Mouse (Mus musculus) heart, postnatal 25 days (tissue): ENCODE results near the gene Lpgat1. TPM values are rescaled to one million over a fixed set of nuclear protein-coding genes. Genes with fewer than 3 reads are reported as not detected.

Source experiments
- DNase-seq: peaks from one replicate; pipeline ENCODE4 v3.0.0; 2022; ENCODE audit warnings: low spot score
- intact Hi-C: fragments of 180-260 bp; cut with DNase I; formaldehyde crosslinking; loops from one replicate; pipeline ENCODE4 v1.15.1; 2025
- total RNA-seq, 2 experiments: library from RNA; stranded (reverse); gene quantifications; 2 replicates each; pipeline ENCODE4 v1.2.3; 2021

The Lpgat1 gene
- 10 to 100 TPM; 88.1 to 99.8 TPM for total RNA-seq

DNA sequence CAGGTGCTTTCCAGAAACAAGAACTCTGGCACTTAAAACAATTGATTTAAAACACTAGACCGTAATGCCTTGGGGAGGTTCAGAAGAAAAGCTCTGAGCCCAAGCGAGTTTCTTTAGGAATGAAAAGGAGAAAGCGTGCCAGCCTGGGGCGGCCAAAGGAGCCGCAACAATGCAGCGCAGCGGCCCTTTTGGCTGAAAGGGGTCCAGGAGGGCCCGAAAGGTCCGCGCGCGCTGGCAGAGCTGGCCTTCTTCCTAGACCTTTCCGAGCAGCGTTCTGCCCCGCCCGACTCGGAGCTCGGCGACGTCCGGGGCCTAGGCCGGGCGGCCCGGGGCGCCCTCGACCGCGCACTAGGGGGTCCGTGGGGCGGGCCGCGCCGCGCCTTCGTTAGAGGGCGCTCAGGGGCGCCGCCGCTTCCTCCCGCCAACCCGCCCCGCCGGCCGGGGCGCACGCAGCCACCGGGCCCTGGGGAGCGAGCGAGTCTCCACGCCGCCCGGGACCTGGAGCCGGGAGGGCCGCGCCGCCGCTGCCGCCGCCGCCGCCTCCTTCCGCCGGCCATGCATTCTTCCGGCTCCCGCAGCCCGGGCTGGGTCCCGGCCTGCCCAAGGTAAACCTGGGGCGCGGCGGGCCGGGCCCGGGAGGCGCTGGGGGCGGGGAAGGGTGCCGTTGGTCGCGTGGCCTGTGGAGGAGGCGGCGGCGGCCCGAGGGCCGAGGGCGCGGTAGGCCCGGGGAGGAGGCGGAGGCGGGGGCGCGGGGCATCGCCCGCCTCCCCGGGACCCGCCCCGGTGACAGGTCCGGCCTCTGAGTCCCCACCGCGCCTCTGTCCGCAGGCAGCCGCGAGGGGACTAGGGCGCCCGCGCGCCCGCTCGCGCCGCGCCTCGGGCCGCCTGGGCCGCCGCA is at the start of gene Lpgat1:
Gene Lpgat1 (plus strand): TSS at position 234 of the 898 bp plus-strand sequence.
- peak; percentile 72 for DNase-seq
- intact Hi-C loops = loop anchor here (5.0 to 10.0 kb wide), 4 partner anchors 44 to 393 kb away; partner anchors contain the start of genes Slc30a1 and Tmem206

DNA sequence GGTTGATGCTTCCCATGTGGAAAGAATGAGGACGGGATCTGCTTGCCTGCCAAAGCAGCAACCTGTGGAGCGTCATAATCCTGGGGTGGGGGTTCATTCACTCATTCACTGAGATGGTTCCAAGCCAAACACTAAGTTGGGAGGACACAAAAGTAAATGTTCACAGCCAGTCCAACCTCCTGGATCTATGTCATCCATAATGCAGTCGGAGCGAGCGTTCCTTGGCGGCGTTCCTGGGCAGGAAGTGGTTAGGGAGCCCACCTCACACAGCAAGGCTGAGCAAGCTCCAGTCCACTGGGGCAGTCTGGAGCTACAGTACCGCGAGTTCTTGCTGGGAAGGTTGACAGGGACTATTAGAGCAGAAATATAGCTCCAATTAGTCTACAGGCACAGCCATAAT is 49.6 kb upstream of the Lpgat1 start:
- DNase-seq = no peak

DNA sequence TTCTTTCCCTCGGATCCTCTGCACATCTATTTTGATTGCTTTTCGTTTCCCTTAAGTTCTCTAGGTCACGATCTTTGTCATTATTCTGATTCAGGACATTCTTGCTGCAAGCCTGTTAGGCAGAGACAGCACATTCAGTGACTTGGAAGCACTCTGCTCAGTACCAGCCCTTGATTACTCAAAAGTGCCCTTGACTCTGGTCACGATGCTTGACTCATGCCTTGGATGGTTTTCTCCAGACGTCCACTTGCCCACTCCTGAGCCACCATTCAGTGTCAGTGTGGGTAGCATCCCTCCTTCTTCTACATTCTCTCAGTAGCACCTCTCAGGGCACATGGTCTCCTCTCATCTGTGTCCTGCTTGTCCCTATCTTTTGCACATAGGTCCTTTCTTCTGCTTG is 43.6 kb upstream of the Lpgat1 start:
- DNase-seq = no peak
- intact Hi-C loops = no loop called here

More for the DNA sequence above, 49.6 kb upstream of the Lpgat1 start:
- intact Hi-C loops = no loop called here

DNA sequence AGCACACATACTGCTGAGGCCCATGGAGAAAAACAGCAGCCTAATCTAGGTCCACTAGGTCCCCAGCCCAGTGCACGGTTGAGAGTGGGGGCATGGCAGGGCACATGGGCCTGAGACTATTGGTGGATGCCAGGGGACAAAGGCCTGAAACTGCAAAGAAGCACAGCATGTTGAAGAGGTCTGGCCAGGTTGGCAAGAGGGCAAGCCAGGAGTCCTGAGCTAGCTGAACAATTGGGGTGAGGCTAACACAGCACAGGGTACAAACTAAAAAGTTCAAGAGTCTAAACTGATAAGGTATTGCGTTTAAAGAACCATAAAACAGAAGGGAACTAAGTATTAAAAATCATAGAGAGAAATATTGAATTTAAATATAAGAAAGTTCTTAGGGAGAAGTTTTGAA is 36.0 kb upstream of the Lpgat1 start:
- no peak for DNase-seq
- intact Hi-C loops = no loop called here

DNA sequence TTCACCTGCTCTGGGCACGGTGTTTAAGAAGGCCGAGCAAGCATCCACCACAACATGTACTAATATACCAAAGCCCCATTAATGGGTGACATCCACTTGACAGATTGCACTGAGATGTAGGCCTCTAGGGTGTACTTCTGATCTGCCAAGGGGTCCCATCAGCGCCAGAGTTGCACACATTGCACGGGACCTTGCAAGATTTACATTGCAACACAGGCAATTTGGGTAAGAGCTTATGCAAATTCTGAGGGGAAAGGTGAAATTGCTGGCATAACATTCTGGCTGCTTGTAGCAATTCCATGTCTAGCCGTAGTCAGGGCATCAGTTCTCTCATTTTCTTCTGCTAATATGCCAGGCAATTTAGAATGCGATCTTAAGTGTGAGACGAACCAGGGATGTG is 30.1 kb upstream of the Lpgat1 start:
- intact Hi-C loops = no loop called here

DNA sequence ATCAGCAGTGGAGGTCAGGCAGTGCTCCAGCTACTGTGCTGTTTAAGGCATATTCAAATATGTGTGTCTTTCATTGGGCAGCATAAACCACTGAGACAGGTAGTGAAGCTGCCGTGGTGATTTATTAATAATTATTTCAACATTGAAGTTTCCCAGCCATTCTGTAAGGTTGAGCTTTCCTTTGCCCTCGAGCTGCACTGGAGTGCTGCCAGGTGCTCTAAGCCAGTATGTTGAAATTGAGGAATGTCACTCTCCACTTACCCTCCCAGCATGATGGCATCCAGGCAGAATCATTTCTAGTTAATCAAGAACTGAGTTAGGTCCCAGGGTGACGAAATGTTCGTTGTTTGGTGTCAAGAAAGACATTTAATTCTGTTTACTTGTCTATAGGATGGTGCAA is 24.4 kb upstream of the Lpgat1 start:
- DNase-seq = no peak
- intact Hi-C loops = no loop called here

More for the DNA sequence above, 30.1 kb upstream of the Lpgat1 start:
- no peak for DNase-seq

DNA sequence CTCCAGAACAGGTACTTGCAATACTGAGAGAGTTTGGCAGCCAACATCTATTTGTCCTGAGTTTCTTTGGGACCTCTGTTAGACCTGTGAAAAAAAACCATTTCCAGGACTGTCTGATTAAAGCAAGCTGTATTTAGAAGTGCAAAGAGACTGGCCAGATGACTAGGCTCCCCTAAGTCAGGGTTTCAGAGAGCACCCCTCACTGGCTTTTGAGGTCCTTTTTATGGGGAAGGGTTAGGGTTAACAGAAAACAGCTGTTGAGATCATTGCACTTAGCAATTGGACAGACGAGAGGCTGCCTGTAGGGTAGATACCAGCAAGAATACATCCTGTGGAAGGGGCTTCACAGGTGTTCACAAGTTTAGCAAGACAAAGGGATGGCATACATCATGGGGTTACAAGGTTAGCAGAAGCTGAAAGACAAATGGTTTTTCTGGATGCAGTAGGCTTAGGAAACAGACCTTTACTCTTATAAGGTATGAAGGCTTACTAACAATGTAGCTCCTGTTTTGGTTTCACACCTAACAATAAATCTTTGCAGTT is 19.3 kb upstream of the Lpgat1 start:
- intact Hi-C loops = no loop called here
- no peak for DNase-seq

DNA sequence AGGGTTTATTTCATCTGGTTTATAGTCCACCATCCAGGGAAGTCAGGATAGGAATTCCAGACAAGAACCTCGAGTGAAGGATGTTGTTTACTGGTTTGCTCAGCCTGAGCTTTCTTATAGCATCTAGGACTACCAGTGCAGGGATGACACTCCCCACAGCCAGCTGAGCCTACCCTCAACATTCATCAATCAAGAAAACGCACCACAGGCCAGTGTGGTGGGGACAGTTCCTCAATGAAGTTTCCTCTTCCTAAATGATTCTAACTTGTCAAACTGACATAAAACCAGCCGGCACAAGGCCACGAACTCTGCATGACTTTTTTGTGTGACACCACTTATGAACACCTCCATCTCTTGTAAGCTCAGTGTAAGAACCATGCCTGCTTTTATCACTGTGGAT is 13.1 kb upstream of the Lpgat1 start:
- intact Hi-C loops = no loop called here
- DNase-seq = no peak

DNA sequence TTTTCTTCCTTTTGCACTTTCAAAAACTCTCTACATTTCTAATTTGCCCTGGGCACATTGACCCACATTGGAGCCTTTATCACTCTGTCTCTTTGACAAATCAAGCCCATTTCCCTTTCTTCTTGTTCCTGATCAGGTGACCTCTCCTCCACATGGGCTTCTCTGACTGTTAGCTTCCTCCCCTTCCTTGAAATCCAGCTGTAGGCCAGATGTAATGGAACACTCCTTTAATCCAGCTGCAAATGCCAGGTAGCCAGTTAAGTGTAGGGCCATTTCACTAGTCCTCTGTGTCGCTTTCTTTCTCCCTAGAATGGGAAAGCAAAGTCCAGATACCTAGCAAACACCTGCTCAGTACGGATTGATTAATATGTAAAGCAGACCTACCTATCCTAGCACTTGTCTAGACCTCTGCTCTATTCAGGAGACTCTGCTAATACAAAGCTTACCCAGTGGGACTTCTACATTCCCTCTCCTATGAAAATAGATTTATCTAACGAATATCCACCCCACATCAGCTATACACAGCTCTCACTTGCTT is 11.0 kb upstream of the Lpgat1 start:
- no peak for DNase-seq
- intact Hi-C loops = no loop called here

DNA sequence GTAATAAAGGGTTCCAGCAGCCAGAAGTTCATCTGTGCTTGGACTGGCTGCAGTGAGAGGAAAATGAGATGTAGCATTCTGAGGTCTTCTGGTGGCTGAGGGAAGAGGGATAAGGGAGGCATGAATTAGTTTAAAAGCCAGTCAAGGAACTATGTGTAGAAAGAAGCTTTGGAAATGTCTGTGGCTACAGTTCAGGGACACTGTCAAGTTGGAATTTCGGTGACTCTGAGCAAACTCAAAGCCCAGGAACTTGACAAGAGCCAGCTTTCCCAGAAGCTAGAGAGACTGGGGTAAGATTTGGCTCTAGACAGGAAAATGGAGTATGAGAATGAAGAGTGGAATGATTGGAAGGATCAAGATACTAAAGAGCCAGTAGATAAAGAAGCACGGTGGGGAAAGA is 7.8 kb upstream of the Lpgat1 start:
- intact Hi-C loops = loop anchor here (10.0 kb wide), 2 partner anchors 195 to 385 kb away; partner anchors contain the start of genes Slc30a1 and Tmem206

DNA sequence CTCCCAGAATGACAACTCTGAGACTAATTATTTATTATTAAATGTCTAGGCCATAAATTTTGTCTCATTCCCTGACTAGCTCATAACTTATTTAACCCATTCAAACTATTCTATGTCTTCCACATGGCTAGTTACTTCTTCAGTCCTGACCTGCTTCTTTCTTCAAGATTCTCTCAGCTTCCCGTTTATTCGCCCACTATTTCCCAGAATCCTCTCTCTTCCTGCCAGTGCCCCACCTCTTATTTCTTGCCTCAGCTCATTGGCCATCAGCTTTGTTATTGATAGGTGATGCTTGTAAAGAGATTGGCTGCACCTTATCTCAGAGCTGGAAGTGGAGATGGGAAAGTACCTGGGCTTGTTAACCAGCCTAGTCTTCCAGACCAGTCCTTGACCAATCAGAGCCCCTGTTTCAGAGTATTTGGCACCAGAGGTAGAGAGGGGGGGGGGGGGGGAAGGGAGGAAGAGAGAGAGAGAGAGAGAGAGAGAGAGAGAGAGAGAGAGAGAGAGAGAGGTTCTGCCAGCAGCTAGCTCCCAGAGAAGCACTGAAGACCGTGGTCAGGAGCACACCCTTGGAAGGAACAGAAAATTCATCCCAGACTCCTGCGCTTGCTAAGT is 5.3 kb upstream of the Lpgat1 start:
- DNase-seq = no peak
- intact Hi-C loops = loop anchor here (10.0 kb wide), 2 partner anchors 192 to 388 kb away; partner anchors contain the start of genes Slc30a1 and Tmem206

More for the DNA sequence above, 7.8 kb upstream of the Lpgat1 start:
- no peak for DNase-seq

DNA sequence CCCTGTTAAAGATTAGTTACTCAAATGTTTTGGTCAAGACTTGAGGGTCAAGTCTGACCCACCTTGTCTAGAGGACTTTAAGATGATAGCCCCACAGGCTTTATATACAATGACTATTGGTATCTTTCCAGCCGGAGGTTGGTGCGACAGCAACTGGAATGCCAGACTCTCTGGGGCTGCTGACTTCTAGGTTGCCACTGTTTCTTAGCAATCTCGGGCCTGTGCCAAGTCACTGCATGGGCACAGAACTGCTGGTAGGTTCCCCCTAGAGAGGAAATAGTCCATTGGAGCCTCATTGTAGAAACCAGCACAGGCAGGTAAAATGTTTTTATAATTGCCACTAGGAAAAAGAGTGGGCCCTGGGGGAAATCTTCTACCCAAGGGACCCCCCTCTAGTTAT is 3.8 kb upstream of the Lpgat1 start:
- intact Hi-C loops = loop anchor here (10.0 kb wide), 2 partner anchors 191 to 389 kb away; partner anchors contain the start of genes Slc30a1 and Tmem206
- no peak for DNase-seq

DNA sequence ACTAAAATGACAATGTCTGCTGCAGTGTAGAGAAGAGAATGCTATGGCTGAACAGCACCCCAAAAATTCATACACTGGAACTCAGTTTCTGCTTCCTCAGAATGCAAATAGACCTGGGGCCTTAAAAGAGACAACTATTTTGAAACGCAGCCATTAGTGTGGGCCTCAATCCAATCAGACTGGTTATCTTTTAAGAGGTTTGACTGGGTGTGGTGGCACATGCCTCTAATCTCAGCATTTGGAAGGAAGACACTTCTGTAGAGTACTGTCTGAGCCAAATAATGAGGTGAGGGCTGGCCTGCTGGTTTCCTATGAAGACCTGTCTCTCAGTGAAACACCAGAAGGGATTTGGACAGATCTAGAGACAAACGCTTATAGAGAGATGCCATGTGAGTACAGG is 2.5 kb upstream of the Lpgat1 start:
- intact Hi-C loops = loop anchor here (5.0 to 10.0 kb wide), 4 partner anchors 47 to 390 kb away; partner anchors contain the start of genes Slc30a1 and Tmem206
- no peak for DNase-seq

DNA sequence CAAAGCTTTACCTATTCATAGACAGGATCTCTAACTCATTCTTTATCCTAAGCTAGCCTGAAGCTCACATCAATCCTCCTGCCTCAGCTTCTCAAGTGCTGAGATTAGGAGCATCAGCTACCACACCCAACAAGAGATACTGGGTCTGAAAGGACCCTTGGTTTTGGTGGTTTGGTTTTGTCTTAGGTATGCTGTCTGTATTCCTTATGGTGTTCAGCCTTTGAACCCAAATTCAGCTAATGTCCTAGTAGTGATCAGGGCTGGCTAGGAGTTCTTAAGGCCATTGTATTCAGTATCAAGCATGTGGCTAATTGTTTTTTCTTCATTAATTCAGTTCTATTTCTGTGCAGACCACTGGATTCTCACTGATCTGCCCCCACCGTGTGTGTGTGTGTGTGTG is 493 bp upstream of the Lpgat1 start:
- intact Hi-C loops = loop anchor here (5.0 to 10.0 kb wide), 4 partner anchors 45 to 392 kb away; partner anchors contain the start of genes Slc30a1 and Tmem206
- DNase-seq = no peak

DNA sequence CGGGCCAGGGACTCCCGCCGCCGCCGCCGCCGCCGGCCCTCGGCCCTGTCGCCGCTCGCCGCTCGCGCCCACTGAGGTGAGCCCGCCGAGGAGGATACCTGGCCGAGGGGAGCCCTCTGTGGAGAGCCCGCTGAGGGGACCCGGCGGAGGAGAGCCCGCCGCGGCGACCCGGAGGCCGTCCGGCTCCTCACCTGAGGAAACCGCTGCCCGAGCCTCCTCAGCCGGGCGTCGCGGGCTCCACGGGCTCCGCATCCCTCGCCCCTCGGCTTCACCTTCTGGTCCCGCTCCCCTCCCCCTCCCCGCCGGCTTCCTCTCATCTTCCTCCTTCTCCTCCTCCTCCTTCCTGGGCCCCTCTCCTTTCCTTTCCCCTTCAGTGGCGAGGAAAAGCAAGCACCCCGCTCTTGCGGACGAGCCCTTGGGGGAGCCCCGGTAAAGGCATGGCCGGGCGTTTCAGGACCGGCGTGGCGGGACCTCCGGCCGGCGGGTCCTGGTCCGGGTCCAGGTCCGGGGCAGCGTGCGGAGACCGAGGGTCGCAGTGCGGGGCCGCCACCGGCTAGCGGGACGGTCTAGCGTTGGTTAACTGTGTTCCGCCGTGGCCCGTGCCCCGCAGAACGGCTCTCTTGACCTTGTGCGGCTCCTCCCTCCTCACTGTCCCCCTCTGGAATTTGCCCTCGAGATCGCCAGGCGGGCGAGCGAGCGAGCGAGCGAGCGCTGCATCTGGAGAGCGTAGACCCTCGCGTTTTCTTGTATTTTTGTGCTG is 1.1 kb downstream of the Lpgat1 start:
- intact Hi-C loops = loop anchor here (5.0 to 10.0 kb wide), 4 partner anchors 44 to 394 kb away; partner anchors contain the start of genes Slc30a1 and Tmem206
- no peak for DNase-seq

DNA sequence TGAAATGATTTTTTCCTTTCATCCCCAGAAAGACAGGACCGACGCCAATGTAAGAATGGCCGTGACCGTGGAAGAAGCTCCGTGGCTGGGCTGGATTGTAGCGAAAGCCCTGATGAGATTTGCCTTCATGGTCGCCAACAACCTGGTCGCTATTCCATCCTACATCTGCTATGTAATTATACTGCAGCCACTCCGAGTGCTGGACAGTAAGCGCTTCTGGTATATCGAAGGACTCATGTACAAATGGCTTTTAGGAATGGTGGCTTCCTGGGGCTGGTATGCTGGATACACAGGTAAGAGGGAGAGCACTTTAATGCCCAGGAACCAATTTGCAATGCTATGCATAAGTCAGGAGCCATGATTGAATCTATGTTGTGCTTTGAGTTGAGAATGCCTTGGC is 1.7 kb downstream of the Lpgat1 start:
- DNase-seq = no peak
- intact Hi-C loops = loop anchor here (5.0 to 10.0 kb wide), 4 partner anchors 43 to 395 kb away; partner anchors contain the start of genes Slc30a1 and Tmem206

DNA sequence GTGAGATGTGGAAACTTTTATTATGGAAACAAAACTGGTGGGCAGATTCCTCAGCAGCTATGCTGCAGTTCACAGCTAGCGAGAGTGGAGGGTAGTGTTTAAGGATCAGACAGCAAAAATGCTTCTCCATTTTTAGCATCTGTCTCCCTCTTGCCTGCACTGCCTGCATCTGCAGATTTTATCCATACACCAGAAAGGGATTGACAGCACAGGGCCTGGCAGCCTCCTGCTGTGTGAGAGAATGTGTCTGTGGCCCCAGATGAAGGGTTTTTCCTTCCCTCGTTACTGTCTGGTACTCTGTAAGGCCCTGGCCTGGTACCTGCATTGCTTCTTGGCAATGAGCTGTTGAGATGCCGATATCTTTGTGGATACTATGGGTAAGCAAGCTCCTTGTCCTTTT is 2.8 kb downstream of the Lpgat1 start:
- intact Hi-C loops = loop anchor here (5.0 kb wide), 1 partner anchor 97 kb away; no protein-coding TSS in a partner anchor
- no peak for DNase-seq

DNA sequence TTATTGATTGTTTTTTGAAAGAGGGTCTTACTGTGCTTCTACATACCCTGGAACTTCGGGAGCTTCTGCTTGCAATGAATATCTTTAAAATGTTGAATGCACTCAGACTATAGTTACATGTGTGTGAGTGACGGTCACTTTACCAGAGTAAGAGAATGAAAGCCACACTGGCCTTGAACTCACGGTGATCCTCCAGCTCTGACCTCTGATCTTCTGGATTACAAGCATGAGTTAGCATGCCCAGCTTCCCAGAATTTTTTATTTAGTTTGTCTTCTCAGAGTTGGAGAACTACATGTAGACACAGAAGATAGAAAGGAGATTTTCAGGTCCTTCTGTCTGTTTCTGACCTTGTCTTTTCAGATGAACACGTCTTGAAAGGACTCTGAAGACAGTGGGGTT is 5.1 kb downstream of the Lpgat1 start:
- intact Hi-C loops = loop anchor here (5.0 kb wide), 1 partner anchor 95 kb away; no protein-coding TSS in a partner anchor
- DNase-seq = no peak

DNA sequence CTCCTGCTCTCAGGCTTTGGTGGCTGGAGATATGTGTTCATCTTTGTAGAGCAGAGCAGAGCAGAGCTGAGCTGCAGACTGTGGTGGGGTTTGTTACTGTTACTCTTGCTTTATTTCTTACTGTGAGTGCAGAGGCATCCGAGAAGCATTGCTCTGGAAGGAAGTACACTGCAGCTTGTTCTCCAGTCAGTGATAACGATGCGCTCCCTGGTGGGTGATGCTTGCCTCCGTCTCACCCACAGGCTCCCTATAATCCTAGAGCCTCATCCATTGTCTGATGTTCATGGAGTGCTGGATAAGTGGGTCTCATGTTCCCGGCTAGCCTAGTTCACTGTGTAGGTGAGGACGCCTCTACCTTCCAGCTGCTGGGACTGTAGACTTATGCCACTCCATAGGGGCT is 6.0 kb downstream of the Lpgat1 start:
- no peak for DNase-seq
- intact Hi-C loops = loop anchor here (5.0 kb wide), 1 partner anchor 94 kb away; no protein-coding TSS in a partner anchor
